Mouse (Mus musculus) forebrain, embryonic 16.5 days (tissue): ENCODE data around the gene Nav2. TPM values are rescaled to one million over a fixed set of nuclear protein-coding genes. Genes with fewer than 3 reads are reported as not detected.

Experiments
- ATAC-seq: fragments of 200-750 bp; cut with Nextera tagmentation; 2 replicates; pipeline ENCODE4 v1.8.0; 2017; ENCODE audit warnings: mild to moderate bottlenecking, moderate library complexity
- H3K27ac ChIP-seq: fragments of 300-500 bp; sonication (generic); 2 replicates; pipeline ENCODE4 v1.5.1; 2014; ENCODE audit warnings: low read length, control low read depth
- H3K27me3 ChIP-seq: fragments of 300-500 bp; sonication (generic); replicated peaks from 2 replicates; pipeline ENCODE4 v1.6.1; 2014; ENCODE audit warnings: low read length; ENCODE audit not compliant: control insufficient read depth, insufficient read depth
- H3K36me3 ChIP-seq: fragments of 300-500 bp; sonication (generic); 2 replicates; pipeline ENCODE4 v1.6.1; 2014; ENCODE audit not compliant: control insufficient read depth, insufficient read depth
- H3K4me1 ChIP-seq: fragments of 300-500 bp; sonication (generic); replicated peaks from 2 replicates; pipeline ENCODE4 v1.6.1; 2014; ENCODE audit warnings: low read length; ENCODE audit not compliant: control insufficient read depth, insufficient read depth
- H3K4me2 ChIP-seq: fragments of 300-500 bp; sonication (generic); 2 replicates; pipeline ENCODE4 v1.6.1; 2014; ENCODE audit warnings: mild to moderate bottlenecking, low read length, control low read depth
- H3K4me3 ChIP-seq: fragments of 300-500 bp; sonication (generic); replicated peaks from 2 replicates; pipeline ENCODE4 v1.5.1; 2014; ENCODE audit warnings: mild to moderate bottlenecking, low read length, control low read depth
- H3K9ac ChIP-seq: fragments of 300-500 bp; sonication (generic); replicated peaks from 2 replicates; pipeline ENCODE4 v1.6.1; 2014; ENCODE audit warnings: low read depth, low read length, control low read depth
- H3K9me3 ChIP-seq: fragments of 300-500 bp; sonication (generic); 2 replicates; pipeline ENCODE4 v1.6.1; 2016; ENCODE audit warnings: low read length; ENCODE audit not compliant: control insufficient read depth
- WGBS: fragments of 180-500 bp; shearing (Covaris S2); extraction: QIAGEN DNeasy Blood & Tissue Kit; methylation state at CpG from one replicate; pipeline ENCODE4 v1.1.7; 2014; 5-methylcytosine and 5-hydroxymethylcytosine counted together
- polyA plus RNA-seq: library from polyadenylated mRNA; unstranded; fragments of >200 nt; fragmentation: Nextera tagmentation; extraction: Ambion mirVana; gene quantifications from 2 replicates; pipeline ENCODE4 v1.2.1, GENCODE M21; 2015

Gene Nav2
- polyA plus RNA-seq, 1 experiment from 2014 or later = 35.2 TPM

- no peak overlapping the region for H3K27ac ChIP-seq
- no peak overlapping the region for H3K4me3 ChIP-seq
- no peak overlapping the region for H3K9ac ChIP-seq
- no peaks in the 10 kb centered on the region for H3K9me3 ChIP-seq
- no peak overlapping the region for H3K4me2 ChIP-seq
- H3K4me1 ChIP-seq = peaks cover 3% of the 10 kb centered on the region; the same call in 1 of the 2 replicates
- H3K27me3 ChIP-seq = no peaks in the 10 kb centered on the region
- ATAC-seq = peak; percentile 28; the same call in 1 of the 2 replicates
- WGBS = 21% methylated on average over 22 of the region's 22 CpGs
- H3K36me3 ChIP-seq = peaks cover under 1% of the 10 kb centered on the region; the same call in 1 of the 2 replicates
Observed at GRCm38 (mm10) chr7:49450261-49451141, 542.0 kb downstream of the Nav2 start.

GRCm38 (mm10) chr7:49451240-49451639 is 542.7 kb downstream of the Nav2 start:
- Histone ChIP-seq H3K27me3 (no peaks in the 10 kb centered on the region), H3K36me3 (peaks cover 3% of the 10 kb centered on the region; the same call in 1 of the 2 replicates), H3K9ac (no peak overlapping the region), H3K9me3 (no peaks in the 10 kb centered on the region), H3K4me3 (no peak overlapping the region), H3K27ac (no peak overlapping the region), H3K4me2 (no peak overlapping the region), H3K4me1 (peaks cover 3% of the 10 kb centered on the region; the same call in 1 of the 2 replicates)
- ATAC-seq = no peak
- WGBS = 91% methylated on average over 10 of the region's 10 CpGs

GRCm38 (mm10) chr7:49452274-49452673 is 543.8 kb downstream of the Nav2 start:
- Histone ChIP-seq H3K9me3 (no peaks in the 10 kb centered on the region), H3K9ac (no peak overlapping the region), H3K36me3 (peaks cover 3% of the 10 kb centered on the region; the same call in 1 of the 2 replicates), H3K27me3 (no peaks in the 10 kb centered on the region), H3K4me2 (no peak overlapping the region), H3K4me3 (no peak overlapping the region), H3K27ac (no peak overlapping the region), H3K4me1 (peaks cover 3% of the 10 kb centered on the region; the same call in 1 of the 2 replicates)
- 78% methylated on average over 11 of the region's 11 CpGs for WGBS
- no peak for ATAC-seq

- 95% methylated on average over 5 of the region's 5 CpGs for WGBS
- Histone ChIP-seq H3K36me3 (peaks cover 5% of the 10 kb centered on the region), H3K4me3 (no peak overlapping the region), H3K27me3 (no peaks in the 10 kb centered on the region), H3K27ac (no peak overlapping the region), H3K9ac (no peak overlapping the region), H3K4me2 (no peak overlapping the region), H3K4me1 (peaks cover 3% of the 10 kb centered on the region; the same call in 1 of the 2 replicates), H3K9me3 (no peaks in the 10 kb centered on the region)
- no peak for ATAC-seq
Observed at GRCm38 (mm10) chr7:49454601-49455000, 546.1 kb downstream of the Nav2 start.

GRCm38 (mm10) chr7:49456148-49456547 is 547.6 kb downstream of the Nav2 start:
- no peaks in the 10 kb centered on the region for H3K9me3 ChIP-seq
- no peak overlapping the region for H3K9ac ChIP-seq
- ATAC-seq = no peak
- H3K4me2 ChIP-seq = no peak overlapping the region
- H3K27me3 ChIP-seq = no peaks in the 10 kb centered on the region
- no peaks in the 10 kb centered on the region for H3K4me1 ChIP-seq
- H3K27ac ChIP-seq = no peak overlapping the region
- H3K4me3 ChIP-seq = no peak overlapping the region
- H3K36me3 ChIP-seq = peaks cover 5% of the 10 kb centered on the region
- WGBS = 63% methylated on average over 2 of the region's 2 CpGs

GRCm38 (mm10) chr7:49457398-49457797 is 548.9 kb downstream of the Nav2 start:
- 83% methylated on average over 10 of the region's 10 CpGs for WGBS
- Histone ChIP-seq H3K4me3 (no peak overlapping the region), H3K27ac (no peak overlapping the region), H3K9me3 (no peaks in the 10 kb centered on the region), H3K4me1 (no peaks in the 10 kb centered on the region), H3K9ac (no peak overlapping the region), H3K36me3 (peaks cover 5% of the 10 kb centered on the region), H3K27me3 (no peaks in the 10 kb centered on the region), H3K4me2 (no peak overlapping the region)
- ATAC-seq = no peak

- no peak overlapping the region for H3K27ac ChIP-seq
Observed at GRCm38 (mm10) chr7:49457890-49458289, 549.4 kb downstream of the Nav2 start.

GRCm38 (mm10) chr7:49462328-49462811 is 553.9 kb downstream of the Nav2 start:
- Histone ChIP-seq H3K36me3 (peaks cover 4% of the 10 kb centered on the region; the same call in 1 of the 2 replicates), H3K9ac (no peak overlapping the region), H3K4me3 (no peak overlapping the region), H3K27me3 (no peaks in the 10 kb centered on the region), H3K9me3 (no peaks in the 10 kb centered on the region), H3K4me1 (no peaks in the 10 kb centered on the region), H3K4me2 (no peak overlapping the region), H3K27ac (no peak overlapping the region)
- WGBS = 38% methylated on average over 10 of the region's 10 CpGs
- ATAC-seq = no peak

More at GRCm38 (mm10) chr7:49457890-49458289, 549.4 kb downstream of the Nav2 start:
- Histone ChIP-seq H3K36me3 (peaks cover 5% of the 10 kb centered on the region), H3K4me3 (no peak overlapping the region), H3K27me3 (no peaks in the 10 kb centered on the region), H3K4me1 (no peaks in the 10 kb centered on the region), H3K9me3 (no peaks in the 10 kb centered on the region), H3K9ac (no peak overlapping the region), H3K4me2 (no peak overlapping the region)
- no peak for ATAC-seq
- 85% methylated on average over 10 of the region's 10 CpGs for WGBS

- Histone ChIP-seq H3K4me3 (no peak overlapping the region), H3K36me3 (peaks cover 2% of the 10 kb centered on the region; the same call in 1 of the 2 replicates), H3K9me3 (no peaks in the 10 kb centered on the region), H3K27me3 (no peaks in the 10 kb centered on the region), H3K27ac (no peak overlapping the region), H3K9ac (no peak overlapping the region), H3K4me1 (0 out of 2 replicates have a peak, but pooled peaks cover 4% of the 10 kb centered on the region), H3K4me2 (no peak overlapping the region)
- ATAC-seq = peak; percentile 66
- WGBS = 55% methylated on average over 10 of the region's 10 CpGs
Observed at GRCm38 (mm10) chr7:49467861-49468260, 559.3 kb downstream of the Nav2 start.
